Mouse (Mus musculus) limb, embryonic 11.5 days (tissue): ENCODE measurements around the gene M1ap. TPM values are rescaled to one million over a fixed set of nuclear protein-coding genes. Genes with fewer than 3 reads are reported as not detected.

Experiments
- ATAC-seq: fragments of 200-750 bp; cut with Nextera tagmentation; 2 replicates; pipeline ENCODE4 v1.8.0; 2017; ENCODE audit warnings: low read depth; ENCODE audit not compliant: insufficient number of reproducible peaks, low FRiP score, low TSS enrichment
- DNase-seq: peaks from one replicate; pipeline ENCODE4 v3.0.0-alpha.2; 2015; ENCODE audit warnings: low spot score
- H3K27ac ChIP-seq: fragments of 300-500 bp; sonication (generic); replicated peaks from 2 replicates; pipeline ENCODE4 v1.5.1; 2014; ENCODE audit warnings: low read depth, mild to moderate bottlenecking, low read length
- H3K27me3 ChIP-seq: fragments of 300-500 bp; sonication (generic); 2 replicates; pipeline ENCODE4 v1.6.1; 2014; ENCODE audit warnings: mild to moderate bottlenecking, low read length, mixed read lengths; ENCODE audit not compliant: control insufficient read depth, insufficient read depth
- H3K36me3 ChIP-seq: fragments of 300-500 bp; sonication (generic); 2 replicates; pipeline ENCODE4 v1.6.1; 2014; ENCODE audit warnings: mild to moderate bottlenecking, low read length, moderate library complexity, mixed read lengths; ENCODE audit not compliant: control insufficient read depth, insufficient read depth
- H3K4me1 ChIP-seq: fragments of 300-500 bp; sonication (generic); 2 replicates; pipeline ENCODE4 v1.6.1; 2014; ENCODE audit warnings: low read length, mixed read lengths; ENCODE audit not compliant: control insufficient read depth, insufficient read depth
- H3K4me2 ChIP-seq: fragments of 300-500 bp; sonication (generic); 2 replicates; pipeline ENCODE4 v1.6.1; 2014; ENCODE audit warnings: low read depth, mild to moderate bottlenecking, moderate library complexity; ENCODE audit not compliant: severe bottlenecking
- H3K4me3 ChIP-seq: fragments of 300-500 bp; sonication (generic); 2 replicates; pipeline ENCODE4 v1.5.1; 2014; ENCODE audit warnings: low read depth, low read length
- H3K9ac ChIP-seq: fragments of 300-500 bp; sonication (generic); 2 replicates; pipeline ENCODE4 v1.6.1; 2014; ENCODE audit warnings: mild to moderate bottlenecking, low read length
- H3K9me3 ChIP-seq: fragments of 300-500 bp; sonication (generic); 2 replicates; pipeline ENCODE4 v1.6.1; 2016; ENCODE audit warnings: low read length; ENCODE audit not compliant: control insufficient read depth
- WGBS: fragments of 180-500 bp; shearing (Covaris S2); extraction: QIAGEN DNeasy Blood & Tissue Kit; methylation state at CpG from one replicate; pipeline ENCODE4 v1.1.7; 2014; 5-methylcytosine and 5-hydroxymethylcytosine counted together
- polyA plus RNA-seq: library from polyadenylated mRNA; unstranded; fragments of >200 nt; fragmentation: Nextera tagmentation; extraction: Ambion mirVana; gene quantifications from 2 replicates; pipeline ENCODE4 v1.2.1, GENCODE M21; 2014

M1ap gene
- polyA plus RNA-seq, 1 experiment from 2014 or later: 0.12 TPM

DNA sequence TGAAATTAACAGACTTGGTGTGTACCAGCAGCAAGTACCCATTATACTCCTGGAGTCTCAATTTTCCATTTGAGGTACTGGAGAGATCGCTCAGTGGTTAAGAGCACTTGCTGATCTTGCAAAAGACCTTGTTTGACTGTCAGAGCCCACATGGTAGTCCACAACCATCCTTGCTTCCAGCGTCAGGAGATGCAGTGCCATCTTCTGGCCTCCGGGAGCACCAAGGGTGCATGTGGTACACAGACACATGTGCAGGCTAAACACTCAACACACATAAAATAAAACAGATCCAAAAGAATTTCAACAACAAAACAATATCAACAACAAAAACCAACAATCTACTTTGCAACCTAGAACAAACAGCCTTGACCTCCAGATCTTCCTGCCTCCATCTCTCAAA lies 21.7 kb upstream of the M1ap start:
- no peak overlapping the region for H3K27ac ChIP-seq
- no peak for ATAC-seq
- no peaks in the 10 kb centered on the region for H3K36me3 ChIP-seq
- H3K4me2 ChIP-seq: no peak overlapping the region
- no peak overlapping the region for H3K9ac ChIP-seq
- no peak overlapping the region for H3K4me3 ChIP-seq
- no peaks in the 10 kb centered on the region for H3K4me1 ChIP-seq
- no peaks in the 10 kb centered on the region for H3K9me3 ChIP-seq
- WGBS: 62% methylated on average over 3 of the region's 3 CpGs
- no peaks in the 10 kb centered on the region for H3K27me3 ChIP-seq
- DNase-seq: no peak

DNA sequence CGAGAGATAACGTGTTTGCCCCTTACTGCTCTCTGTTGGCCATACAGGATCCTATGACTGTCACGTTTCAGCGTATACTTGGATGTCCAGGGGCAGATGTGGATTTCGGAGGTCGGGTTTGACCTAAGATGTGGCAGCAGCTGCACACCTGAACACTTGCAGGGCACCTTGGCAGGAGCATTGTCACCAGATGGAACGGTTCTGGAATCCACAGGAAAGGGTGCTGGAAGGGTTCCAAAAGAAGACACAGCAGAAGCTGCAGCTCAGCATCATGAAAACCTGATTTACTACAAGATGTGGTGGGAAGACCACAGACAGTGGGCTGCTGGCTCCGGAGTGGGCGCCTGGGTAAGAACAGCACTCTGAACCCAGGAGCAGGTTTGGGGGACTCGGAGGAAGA lies 20.6 kb upstream of the M1ap start:
- Histone ChIP-seq H3K4me1 (no peaks in the 10 kb centered on the region), H3K9ac (no peak overlapping the region), H3K36me3 (no peaks in the 10 kb centered on the region), H3K27ac (no peak overlapping the region), H3K27me3 (no peaks in the 10 kb centered on the region), H3K4me2 (no peak overlapping the region), H3K4me3 (no peak overlapping the region), H3K9me3 (no peaks in the 10 kb centered on the region)
- ATAC-seq (no peak), DNase-seq (no peak)
- WGBS: 82% methylated on average over 10 of the region's 10 CpGs

DNA sequence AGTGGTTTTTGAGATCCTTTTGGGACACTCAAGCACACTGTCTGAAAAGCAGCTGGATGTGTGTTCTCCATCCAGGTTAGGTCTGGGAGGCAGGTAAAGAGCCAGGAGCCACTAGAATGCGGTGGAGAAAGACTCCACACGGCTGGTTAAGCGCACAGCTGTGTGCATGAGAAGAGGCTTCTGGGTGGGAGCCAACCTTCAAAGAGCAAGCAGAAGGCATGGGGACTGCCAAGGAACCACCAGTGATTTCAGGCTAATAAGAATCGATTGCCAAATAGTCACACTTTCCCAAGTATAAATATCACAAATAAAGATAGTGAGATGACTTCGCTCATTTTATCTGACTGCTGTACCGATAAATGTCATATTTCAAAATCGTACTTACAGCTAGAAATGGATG lies 20.2 kb upstream of the M1ap start:
- no peaks in the 10 kb centered on the region for H3K36me3 ChIP-seq
- ATAC-seq (no peak), DNase-seq (no peak)
- no peaks in the 10 kb centered on the region for H3K27me3 ChIP-seq
- H3K4me1 ChIP-seq: no peaks in the 10 kb centered on the region
- H3K4me3 ChIP-seq: no peak overlapping the region
- H3K4me2 ChIP-seq: no peak overlapping the region
- H3K27ac ChIP-seq: no peak overlapping the region
- H3K9ac ChIP-seq: no peak overlapping the region
- WGBS: 90% methylated on average over 7 of the region's 7 CpGs
- no peaks in the 10 kb centered on the region for H3K9me3 ChIP-seq

DNA sequence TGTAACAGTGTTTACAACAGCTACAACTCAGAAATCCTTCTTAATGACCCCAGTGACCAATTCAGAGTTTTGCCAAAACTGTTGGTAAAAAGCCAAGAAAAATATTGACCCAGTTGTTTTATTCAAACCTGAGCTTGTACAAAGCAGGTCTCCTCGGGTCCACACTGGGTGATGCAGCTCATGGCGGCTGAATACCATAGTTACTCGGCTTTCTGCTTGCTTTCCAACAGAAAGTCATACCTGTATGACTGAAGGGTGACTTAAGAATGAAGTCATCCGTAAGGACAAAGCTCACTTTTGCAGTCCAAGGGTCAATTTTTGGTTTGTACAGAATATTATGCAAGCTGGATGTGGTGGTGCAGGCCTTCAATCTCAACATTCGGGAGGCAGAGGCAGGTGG lies 19.1 kb upstream of the M1ap start:
- ATAC-seq (no peak), DNase-seq (no peak)
- H3K27ac ChIP-seq: no peak overlapping the region
- H3K9ac ChIP-seq: no peak overlapping the region
- no peak overlapping the region for H3K4me2 ChIP-seq
- no peaks in the 10 kb centered on the region for H3K36me3 ChIP-seq
- H3K4me3 ChIP-seq: no peak overlapping the region
- H3K27me3 ChIP-seq: no peaks in the 10 kb centered on the region
- WGBS: 77% methylated on average over 5 of the region's 5 CpGs
- no peaks in the 10 kb centered on the region for H3K4me1 ChIP-seq
- H3K9me3 ChIP-seq: no peaks in the 10 kb centered on the region

DNA sequence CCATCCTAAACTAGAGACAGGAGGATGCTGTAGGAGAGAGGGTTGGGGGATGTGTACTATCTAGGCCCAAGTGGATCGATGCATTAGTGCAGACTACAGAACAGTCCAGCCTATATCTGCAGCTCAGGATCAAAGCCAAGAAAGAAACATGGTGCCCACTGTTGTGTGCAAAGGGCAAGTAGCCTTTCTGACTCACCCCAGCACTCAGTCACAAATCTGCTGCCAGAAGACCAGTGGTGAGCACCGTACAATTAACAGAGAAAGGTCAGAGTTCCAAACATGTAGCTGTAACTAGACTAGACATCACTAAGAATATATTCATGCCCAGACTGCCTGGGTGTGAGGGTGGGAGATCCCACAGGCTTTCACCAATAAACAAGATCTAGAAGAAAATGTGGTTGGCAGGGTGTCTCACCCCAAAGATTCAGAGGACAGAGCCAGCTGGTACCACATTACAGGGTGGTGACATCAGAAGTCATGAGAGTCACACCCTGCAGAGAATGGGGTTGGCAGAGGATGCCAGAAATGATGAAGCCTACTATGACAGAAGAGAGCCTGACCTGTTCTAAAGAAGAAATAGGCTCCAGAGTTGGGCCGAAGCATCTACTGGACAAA lies 12.0 kb upstream of the M1ap start:
- ATAC-seq: no peak
- Histone ChIP-seq H3K36me3 (no peaks in the 10 kb centered on the region), H3K27ac (no peak overlapping the region), H3K9ac (no peak overlapping the region), H3K4me2 (no peak overlapping the region), H3K4me3 (no peak overlapping the region), H3K4me1 (0 out of 2 replicates have a peak, but pooled peaks cover 3% of the 10 kb centered on the region), H3K9me3 (no peaks in the 10 kb centered on the region), H3K27me3 (peaks cover 7% of the 10 kb centered on the region; the same call in 1 of the 2 replicates)
- whole genome bisulfite sequencing: 91% methylated on average over 3 of the region's 3 CpGs
- no peak for DNase-seq

DNA sequence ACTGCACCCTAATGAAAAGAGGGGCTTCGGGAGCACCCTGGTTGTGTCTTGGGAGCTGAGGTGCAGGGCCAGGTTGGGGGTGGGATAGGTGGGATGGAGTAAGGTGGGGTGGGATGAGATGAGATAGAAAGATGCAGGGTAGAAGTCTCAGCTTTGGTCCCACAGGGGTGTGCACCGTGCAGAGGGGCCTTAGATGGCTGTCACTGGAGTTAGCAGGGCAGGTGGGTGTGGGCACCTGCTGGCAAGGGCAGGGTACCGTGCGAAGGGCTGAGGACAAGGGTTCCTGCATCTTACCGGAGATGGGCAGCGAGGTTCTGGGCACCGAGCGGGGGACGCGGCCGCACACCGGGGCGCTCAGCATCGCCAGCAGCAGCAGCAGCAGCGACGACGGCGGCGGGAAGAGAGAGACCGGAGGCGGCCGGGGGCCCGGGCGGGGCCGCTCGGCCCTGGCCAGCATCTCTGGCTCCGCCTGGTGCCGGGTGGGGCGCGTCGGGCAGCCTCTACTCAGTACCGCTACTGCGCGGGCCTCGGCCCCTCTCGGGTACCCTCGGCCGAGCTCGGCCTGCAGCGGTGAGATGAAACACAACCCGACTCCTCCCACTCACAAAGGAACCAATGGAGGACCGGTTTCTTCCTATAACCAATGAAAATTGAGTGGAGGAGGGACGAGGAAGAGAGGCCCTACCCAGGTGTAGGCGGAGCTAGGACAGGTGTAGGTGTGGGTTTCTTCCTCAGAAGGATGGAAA lies 7.4 kb upstream of the M1ap start, which contains the start of gene Sema4f:
TSS of gene Sema4f (minus strand) at position 603 of the 746 bp plus-strand sequence.
- DNase-seq: peak; percentile 84
- H3K27ac ChIP-seq: no peak within 1 kb of the TSS
- H3K4me2 ChIP-seq: peak within 1 kb of the TSS; percentile 74
- H3K4me3 ChIP-seq: peak within 1 kb of the TSS; percentile 47
- 0 out of 2 replicates have a peak, but pooled peaks cover 3% of the 10 kb centered on the region for H3K4me1 ChIP-seq
- H3K36me3 ChIP-seq: no peaks in the 10 kb centered on the region
- ATAC-seq: peak; percentile 96
- H3K27me3 ChIP-seq: peaks cover 7% of the 10 kb centered on the region; the same call in 1 of the 2 replicates
- H3K9me3 ChIP-seq: no peaks in the 10 kb centered on the region
- H3K9ac ChIP-seq: peak within 1 kb of the TSS; percentile 57
- WGBS: 2% methylated on average over 40 of the region's 44 CpGs

DNA sequence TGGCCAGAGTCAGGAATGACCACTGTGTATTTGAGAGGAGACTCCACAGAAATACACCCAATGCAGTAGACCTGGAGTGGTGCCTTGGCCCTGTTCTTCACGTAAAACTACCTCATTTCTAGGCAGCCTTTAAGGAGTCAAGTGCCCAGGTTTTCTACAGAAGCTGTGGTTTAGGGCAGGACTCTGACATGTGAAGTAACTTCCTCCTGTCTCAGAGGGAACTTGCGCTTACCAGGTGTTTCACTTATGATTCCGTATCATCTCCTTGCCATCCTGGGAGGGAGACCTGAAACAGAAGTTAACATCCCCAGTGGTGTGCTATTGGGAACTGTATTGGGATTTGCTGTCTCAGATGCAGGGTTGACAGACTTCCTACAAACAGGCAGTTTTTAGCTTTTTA lies 5.9 kb upstream of the M1ap start:
- H3K27ac ChIP-seq: no peak overlapping the region
- no peak for DNase-seq
- no peak overlapping the region for H3K4me2 ChIP-seq
- ATAC-seq: no peak
- H3K9ac ChIP-seq: no peak overlapping the region
- H3K9me3 ChIP-seq: no peaks in the 10 kb centered on the region
- H3K4me3 ChIP-seq: no peak overlapping the region
- no peaks in the 10 kb centered on the region for H3K36me3 ChIP-seq
- 0 out of 2 replicates have a peak, but pooled peaks cover 3% of the 10 kb centered on the region for H3K4me1 ChIP-seq
- WGBS: 71% methylated on average over 3 of the region's 3 CpGs
- peaks cover 7% of the 10 kb centered on the region; the same call in 1 of the 2 replicates for H3K27me3 ChIP-seq

DNA sequence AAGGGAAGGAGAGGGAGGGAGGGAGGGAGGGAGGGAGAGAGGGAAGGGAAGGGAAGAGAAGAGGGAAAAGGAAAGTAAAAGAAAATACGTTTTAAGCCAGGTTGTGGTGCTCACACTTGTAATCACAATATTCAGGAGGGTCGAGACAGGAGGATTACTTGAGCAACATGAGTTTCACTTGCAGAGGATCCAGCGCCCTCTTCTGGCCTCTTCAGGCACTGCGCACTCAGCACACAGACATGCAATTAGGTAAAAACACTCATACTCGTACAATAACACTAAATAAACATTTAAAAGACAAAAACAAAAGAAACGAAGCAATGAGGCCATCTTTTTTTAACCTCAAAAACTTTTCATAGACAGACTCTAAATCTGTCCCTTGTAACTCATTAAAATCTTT lies 952 bp upstream of the M1ap start:
- Histone ChIP-seq H3K9ac (no peak overlapping the region), H3K9me3 (no peaks in the 10 kb centered on the region), H3K4me3 (no peak overlapping the region), H3K27me3 (no peaks in the 10 kb centered on the region), H3K36me3 (no peaks in the 10 kb centered on the region), H3K4me1 (no peaks in the 10 kb centered on the region), H3K27ac (no peak overlapping the region), H3K4me2 (no peak overlapping the region)
- DNase-seq (peak; percentile 42), ATAC-seq (no peak)
- 54% methylated on average over 6 of the region's 6 CpGs for WGBS
